Mouse (Mus musculus): ENCODE data around the gene Ints6.

DNA sequence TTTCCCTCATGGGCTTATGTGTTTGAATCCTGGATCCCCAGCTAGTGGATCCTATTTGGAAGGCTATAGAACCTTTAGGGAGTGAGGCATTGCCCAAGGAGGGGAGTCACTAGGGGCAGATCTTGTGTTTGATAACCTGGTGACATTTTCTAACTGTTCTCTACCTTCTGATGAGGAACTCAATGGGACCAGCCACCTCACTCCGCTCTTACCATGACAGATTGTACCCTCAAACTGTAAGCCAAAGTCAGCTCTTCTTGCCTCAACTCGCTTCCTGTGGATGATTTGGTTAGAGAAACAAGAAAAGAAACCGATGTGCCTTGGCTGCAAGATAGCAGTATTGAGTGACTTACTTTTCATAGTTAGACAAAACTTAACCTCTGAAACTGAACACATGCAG, 109.2 kb downstream of the Ints6 start:
- TF ChIP-seq CTCF (IDR thresholded peaks at IDR 0.05; ENCODE audit: borderline replicate concordance, control insufficient read depth, extremely low read depth, insufficient read depth, low read length, poor library complexity) (no peak), POLR2A (IDR thresholded peaks at IDR 0.05; ENCODE audit: control insufficient read depth, extremely low read depth, insufficient read depth, low read length, poor library complexity) (no peak)

All from thymus, adult 2 months (tissue).